Mouse (Mus musculus) brain, embryonic 14.5 days (tissue): Measurements from ENCODE around the gene Olfr279. TPM values are rescaled to one million over a fixed set of nuclear protein-coding genes. Genes with fewer than 3 reads are reported as not detected.
"Not testable (repeated sequence)": the region's sequence is repeated elsewhere in the genome, so short reads cannot be mapped to it uniquely, and the experiment has no call there.

Source experiments
- DNase-seq: peaks from one replicate; pipeline ENCODE4 v3.0.0-alpha.2; 2011; ENCODE audit warnings: low read depth
- CTCF ChIP-seq: fragments of 200-500 bp; IDR thresholded peaks from 2 replicates; pipeline ENCODE4 v1.5.1; 2012; ENCODE audit warnings: inconsistent platforms, mild to moderate bottlenecking, moderate library complexity, borderline replicate concordance; ENCODE audit not compliant: insufficient read depth, insufficient read length; ENCODE audit errors: extremely low read depth
- POLR2A ChIP-seq: fragments of 200-500 bp; IDR thresholded peaks from 2 replicates; pipeline ENCODE4 v1.6.1; 2012; ENCODE audit warnings: mild to moderate bottlenecking, inconsistent platforms, borderline replicate concordance; ENCODE audit not compliant: poor library complexity, insufficient read depth, insufficient read length, severe bottlenecking; ENCODE audit errors: extremely low read depth
- polyA plus RNA-seq: library from polyadenylated mRNA; depleted of rRNA; stranded (reverse); fragments of >200 nt; gene quantifications from 2 replicates; pipeline ENCODE4 v1.2.3, GENCODE M21; 2012

The Olfr279 gene
- polyA plus RNA-seq, 1 experiment: not detected

DNA sequence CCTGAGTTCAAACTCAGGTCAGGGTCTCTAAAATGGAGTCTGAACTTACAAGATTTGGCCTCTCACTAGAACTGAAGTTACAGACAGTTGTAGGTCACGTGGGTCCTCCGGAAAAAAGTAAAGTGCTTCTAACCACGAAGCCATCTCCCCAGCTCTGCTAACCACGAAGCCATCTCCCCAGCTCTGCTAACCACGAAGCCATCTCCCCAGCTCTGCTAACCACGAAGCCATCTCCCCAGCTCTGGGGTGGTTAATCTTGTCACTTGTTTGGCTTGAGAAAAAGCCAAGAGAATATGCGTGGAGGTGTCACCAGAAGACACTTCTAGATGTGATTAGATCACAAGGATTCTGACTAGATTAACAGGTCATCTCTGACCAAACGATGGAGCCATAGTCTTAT is 21.9 kb downstream of the Olfr279 start:
- DNase-seq: no peak
- no peak for TF ChIP-seq CTCF
- no peak for TF ChIP-seq POLR2A

DNA sequence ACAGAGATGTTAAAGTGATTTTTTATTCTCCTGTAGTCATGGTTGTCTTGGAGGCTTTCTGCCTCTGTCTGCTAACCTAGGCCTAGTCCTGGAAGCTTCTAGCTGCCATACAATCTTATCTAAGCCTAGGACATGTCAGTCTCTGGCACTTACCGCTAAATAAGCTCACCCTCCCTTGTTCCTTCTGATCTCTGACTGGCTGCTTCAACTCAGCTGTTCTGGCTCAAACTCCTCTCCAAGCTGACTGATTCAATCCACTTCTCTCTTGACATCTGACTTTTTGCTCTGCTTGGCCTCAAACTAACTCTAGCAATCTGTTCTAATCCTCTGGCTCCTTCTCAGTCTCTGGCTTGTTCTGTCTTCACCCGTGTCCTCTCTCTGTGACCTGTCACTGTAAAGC is 22.6 kb downstream of the Olfr279 start:
- not testable (repeated sequence) for DNase-seq

DNA sequence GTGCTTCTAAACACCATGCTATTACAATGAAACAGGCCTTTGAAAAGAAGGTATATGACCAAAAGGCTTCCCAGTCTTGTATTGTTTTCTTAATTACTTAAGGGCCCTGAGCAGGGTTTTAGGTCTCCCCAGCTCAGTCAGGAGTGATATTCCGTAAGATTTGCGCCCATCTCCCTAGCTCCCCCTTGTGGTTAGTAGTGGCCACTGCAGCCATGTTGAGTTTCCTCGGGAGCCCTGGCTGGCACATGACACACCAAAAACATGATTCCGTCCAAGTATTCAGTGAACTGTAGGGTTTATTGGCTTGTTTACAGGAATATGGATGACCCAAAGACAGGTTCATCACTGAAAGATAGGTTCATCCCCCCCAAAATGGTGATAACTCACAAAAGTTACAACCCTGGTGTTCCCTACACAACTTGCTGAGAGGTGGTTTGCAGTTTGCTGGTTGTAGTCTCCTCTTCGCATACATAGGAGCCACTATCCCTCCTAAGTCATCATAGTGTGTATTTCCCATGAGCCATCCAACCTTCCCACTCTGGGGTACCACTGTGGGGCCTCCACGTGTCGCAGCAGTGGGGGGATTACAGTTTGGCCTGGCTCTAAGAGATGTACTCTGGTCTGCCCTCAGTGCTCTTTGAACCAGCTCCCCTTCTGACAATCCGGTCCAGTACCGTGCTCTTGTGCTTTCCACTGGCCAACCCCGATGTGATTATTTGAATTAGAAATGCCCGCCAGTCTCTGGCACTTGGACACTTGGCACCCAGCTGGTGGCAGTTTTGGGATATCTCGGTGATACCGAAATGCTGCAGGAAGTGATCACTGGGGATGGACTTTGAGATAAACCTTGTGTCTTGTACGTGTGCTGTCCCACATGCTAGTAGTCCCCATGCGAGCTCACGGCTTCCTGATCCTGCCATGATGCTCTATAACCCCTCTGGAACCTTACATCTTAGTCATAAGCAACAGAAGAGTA is 25.5 kb downstream of the Olfr279 start:
- peak; percentile 43 for DNase-seq
- TF ChIP-seq POLR2A (no peak), CTCF (peak; percentile 92)

DNA sequence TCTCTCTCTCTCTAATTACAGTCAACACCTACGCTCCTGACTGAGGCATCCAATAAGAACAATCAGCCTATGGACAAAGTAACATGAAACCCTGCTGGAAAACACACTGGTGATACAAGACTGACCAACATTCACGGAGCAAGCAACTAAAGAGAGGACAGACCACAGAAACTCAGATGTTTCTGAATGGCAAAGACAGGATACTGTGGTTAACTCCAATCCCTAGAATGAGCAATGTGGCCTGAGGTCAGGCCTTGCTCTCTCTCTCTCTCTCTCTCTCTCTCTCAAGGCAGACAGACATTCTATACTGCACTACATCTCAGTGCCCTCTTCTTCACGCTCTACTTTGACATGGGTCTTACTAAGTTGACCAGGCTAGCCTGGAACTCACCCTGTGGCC is 29.0 kb downstream of the Olfr279 start:
- TF ChIP-seq POLR2A (no peak), CTCF (no peak)
- no peak for DNase-seq

DNA sequence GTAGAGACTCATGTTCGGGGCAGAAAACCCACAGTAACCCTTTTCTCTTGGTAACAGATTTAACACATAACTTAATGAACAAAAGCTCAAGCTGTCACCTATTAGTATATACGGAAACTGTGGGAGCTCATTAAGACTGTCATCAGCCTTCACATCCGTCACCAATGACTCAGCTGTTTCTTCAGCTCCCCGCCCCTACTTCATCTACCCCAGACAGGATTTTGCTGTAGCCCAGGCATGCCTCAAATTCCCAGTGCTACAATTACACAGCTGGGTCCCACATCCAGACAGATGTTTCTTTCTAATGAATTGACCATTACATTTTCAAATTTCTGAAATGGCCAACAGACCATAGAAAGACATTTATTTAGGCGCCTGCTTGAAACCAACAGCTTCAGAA is 33.9 kb downstream of the Olfr279 start:
- peak; percentile 42 for DNase-seq
- TF ChIP-seq CTCF (no peak), POLR2A (no peak)

DNA sequence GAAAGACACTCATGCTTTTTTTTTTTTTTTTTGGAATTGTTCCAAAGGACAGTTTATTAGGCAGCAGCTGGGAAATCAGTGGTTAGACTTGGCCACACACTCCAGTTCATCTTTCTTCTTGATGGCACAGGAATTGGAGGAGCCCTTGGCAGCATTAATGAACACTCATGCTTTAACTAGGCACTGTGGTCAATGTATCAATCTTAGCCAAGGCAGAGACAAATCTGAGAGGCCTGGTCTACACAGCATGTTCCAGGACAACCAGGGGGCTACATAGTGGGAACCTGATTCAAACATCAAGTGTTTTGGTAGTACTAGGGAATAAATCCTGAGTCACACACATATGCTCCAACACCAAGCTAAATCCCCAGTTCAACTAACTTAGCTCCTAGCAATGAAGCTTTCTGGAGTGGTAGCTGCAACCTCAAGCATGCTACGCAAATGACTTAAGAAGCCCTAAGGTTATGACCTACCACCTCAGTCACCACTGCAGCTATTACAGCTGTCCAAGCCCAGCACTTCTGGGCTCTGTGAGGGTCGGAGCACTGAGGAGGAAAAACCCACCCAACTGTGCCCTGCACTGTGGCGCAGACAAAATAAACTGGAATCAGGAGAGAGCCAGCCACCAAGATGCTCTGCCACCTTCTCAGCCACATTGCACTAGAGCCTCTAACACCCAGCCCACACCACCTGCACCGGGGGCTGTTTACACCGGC is 35.0 kb downstream of the Olfr279 start:
- TF ChIP-seq CTCF (no peak), POLR2A (no peak)
- no peak for DNase-seq

DNA sequence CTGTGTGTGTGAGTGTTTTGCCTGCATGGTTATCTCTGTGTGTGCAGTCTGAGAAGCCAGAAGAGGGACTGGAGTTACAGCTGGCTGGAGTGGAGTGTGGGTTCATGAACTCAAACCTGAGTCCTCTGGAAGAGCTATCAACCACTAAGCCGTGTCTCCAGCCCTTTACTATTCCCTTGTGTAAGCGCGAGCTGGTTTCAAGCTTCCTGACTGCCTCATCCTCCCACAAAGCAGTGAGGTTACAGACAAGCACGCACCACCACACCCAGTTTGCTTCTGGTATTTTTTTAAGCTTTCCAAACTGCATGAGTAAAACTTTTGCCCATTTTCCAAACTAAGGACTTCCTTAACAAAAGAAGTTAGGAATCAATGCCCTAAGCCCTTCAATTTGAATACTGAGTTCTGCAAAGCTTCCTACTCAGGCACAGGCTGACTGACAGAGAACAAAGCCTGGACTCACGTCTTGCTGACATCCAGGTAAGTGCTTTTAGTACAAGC is 35.9 kb downstream of the Olfr279 start:
- no peak for TF ChIP-seq POLR2A
- no peak for TF ChIP-seq CTCF
- DNase-seq: no peak

DNA sequence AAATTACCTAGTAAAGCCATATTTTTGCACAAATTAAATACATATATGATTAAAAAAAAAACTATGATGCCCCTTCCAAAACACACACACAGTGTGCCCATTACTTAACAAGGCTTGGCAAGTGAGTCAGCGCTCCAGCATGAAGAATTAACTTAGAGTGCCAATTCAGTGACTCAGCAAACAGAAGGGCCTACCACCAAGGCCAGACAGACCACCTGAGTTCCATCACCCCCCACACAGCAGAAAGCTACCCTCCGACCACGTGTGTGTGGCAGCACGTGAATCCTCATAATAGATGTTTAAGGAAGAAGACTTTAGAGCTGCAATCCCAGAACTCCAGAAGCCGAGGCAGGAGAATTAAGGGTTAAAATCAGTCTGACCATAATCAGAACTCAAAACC is 40.1 kb downstream of the Olfr279 start:
- TF ChIP-seq POLR2A (no peak), CTCF (no peak)
- peak; percentile 25 for DNase-seq

DNA sequence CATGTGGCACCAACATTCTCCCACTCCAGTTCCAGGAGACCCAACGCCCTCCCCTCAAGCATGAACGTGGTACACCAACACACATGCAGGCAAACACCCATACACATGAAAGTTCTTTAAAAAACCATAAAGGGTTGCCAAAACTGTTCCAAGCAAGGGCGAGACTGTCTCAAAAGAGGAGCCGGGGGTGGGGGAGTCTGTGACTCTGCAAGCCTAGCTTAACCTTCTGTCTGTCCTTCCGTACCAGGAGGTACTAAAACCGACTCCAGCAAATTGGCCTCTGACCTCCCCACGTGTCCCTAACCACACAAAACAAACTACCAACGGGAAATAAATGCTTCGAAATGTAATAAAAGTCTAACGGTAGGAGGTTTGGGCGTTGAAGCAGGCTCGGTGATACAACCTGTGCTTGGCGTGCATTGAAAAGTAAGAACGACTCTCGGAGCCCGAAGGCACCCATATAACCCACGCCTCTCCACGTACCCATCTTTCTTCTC is 40.9 kb downstream of the Olfr279 start:
- TF ChIP-seq POLR2A (no peak), CTCF (no peak)
- DNase-seq: peak; percentile 21

DNA sequence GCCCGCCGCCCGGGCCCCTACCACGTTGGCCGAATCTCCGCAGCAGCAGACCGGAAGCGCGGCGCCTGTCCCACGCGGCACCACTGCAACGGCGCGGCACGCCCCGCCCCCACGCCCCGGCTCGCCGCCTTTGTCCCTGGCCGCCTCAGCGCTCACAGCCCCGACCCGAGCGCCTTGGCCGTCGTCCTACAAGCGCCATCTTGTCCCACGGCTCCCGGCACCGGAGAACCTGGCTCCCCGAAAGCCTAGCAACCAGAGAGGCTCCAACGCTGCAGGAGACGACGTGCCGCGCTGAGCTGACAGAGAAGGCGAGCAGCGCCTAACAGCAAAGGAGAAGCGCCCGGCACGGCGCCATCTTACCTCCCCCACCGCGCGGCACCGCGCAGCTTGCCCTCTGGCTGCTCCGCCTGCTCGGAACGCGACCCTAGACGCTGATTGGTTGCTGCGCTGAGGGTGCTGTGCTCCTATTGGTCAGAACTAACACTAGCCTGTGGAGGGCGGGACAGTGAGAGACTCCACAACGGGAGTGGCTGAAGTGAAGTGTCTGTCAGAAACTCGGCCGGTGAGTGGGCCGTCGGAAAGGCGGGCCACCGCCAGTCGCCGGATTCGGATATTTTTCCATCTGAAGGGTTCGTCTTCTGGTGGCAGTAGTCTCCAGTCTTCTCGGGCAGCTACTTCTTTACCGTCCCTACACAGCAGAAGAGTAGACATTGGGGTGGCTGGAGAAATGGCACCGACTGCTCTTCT is 41.9 kb downstream of the Olfr279 start, which contains the start of gene Kansl2:
Gene Kansl2, minus strand, starts transcription at position 384 of the 747 bp plus-strand sequence.
- DNase-seq: peak; percentile 100
- TF ChIP-seq POLR2A (peak; percentile 99), CTCF (no peak)

DNA sequence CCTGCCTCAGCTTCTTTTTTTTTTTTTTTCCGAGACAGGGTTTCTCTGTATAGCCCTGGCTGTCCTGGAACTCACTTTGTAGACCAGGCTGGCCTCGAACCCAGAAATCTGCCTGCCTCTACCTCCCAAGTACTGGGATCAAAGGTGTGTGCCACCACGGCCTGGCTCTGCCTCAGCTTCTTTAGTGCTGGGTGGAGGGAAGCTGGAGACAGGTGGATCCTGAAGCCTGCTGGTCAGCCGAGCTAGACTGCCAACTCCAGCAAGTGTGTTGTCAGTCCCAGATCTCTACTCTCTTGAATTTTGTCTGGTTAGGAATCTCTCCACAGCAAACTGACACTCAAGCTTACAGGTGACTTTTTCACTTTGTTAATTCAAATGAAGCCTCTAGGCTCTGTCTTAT is 43.7 kb downstream of the Olfr279 start:
- no peak for DNase-seq
- TF ChIP-seq POLR2A (no peak), CTCF (no peak)
